Mouse (Mus musculus) kidney, postnatal 36 days (tissue): Measurements from ENCODE around the gene Krt15.

Experiments
- DNase-seq, 2 experiments: peaks; one replicate each; pipeline ENCODE4 v3.0.0; 2021 to 2022; ENCODE audit warnings: mixed read lengths in 2 of 2

Gene Krt15

DNA sequence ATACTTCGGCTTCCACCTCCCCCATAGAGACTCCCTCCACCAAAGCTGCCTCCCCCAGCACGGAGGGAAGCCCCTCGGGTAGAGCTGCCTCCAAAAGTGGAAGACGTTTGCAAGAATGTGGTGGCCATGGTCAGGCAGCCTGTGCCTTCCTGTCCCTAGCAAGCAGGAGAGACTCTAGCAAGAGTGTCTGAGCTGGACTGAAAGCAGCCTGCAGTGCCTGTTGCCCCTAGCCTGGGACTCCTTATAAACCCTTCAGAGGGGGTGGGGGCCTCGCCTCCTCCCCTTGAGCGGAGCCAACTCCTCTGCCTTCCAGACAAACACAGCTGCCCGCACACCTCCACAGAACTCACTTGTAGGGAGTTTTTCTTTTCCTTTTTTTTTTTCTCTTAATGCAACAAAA lies at the start of gene Krt15:
Krt15 (minus strand) TSS at position 198 of the 400 bp plus-strand sequence.
- no peak for DNase-seq

DNA sequence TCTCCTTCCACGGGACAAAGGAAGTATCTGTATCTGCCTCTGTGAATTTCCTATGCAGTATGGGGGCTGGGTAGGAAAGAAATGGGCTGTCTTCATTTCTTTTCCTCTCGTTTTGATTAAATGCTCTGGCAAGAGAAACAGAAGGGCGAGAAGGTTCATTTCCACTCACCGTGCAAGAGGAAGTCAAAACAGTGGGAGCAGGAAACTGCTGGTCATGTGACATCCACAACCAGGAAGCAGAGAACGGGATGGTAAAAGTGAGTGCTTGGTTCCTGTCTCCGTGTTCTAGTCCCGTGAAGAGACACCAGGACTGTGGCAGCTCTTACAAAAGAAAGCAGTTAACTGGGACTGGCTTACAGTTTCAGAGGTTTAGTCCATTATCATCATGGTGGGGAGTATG lies 46.0 kb upstream of the Krt15 start:
- no peak for DNase-seq

DNA sequence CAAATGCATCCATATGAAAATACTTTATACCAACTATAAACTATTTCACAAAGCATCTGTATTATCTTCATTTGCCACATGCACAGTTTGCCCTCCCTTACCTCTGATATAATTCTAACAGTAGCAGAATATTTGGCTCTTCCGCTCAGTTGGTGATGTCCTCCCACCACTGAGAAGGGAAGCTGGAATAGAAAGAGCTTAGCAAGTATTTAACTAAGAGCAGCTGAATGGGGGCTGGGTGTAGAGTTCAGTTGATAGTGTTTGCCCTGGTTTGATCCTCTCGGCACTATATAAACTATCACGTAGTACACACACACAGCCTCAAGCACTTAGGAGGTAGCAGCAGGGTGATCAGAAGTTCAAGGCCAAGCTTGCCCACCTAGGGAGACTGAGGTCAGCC lies 43.5 kb upstream of the Krt15 start:
- DNase-seq, result no peak

DNA sequence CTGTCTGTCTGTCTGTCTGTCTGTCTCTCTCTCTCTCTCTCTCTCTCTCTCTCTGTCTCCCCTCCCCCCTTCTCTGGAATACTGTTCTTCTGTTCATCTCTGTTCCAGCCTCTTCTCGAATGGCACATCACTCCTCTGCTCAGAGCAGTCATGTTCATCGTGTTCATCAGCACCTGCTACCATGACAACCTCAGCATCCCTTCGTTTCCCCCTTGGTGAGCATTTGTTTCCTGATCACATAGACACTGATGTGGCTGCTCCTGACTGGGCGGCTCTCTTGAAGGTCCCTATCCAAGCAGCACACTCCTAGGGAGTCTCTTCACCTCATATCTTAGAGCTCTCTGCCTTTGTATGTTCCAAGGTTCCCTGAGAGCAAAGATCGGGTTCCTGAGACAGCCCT lies 42.6 kb upstream of the Krt15 start:
- no peak for DNase-seq

DNA sequence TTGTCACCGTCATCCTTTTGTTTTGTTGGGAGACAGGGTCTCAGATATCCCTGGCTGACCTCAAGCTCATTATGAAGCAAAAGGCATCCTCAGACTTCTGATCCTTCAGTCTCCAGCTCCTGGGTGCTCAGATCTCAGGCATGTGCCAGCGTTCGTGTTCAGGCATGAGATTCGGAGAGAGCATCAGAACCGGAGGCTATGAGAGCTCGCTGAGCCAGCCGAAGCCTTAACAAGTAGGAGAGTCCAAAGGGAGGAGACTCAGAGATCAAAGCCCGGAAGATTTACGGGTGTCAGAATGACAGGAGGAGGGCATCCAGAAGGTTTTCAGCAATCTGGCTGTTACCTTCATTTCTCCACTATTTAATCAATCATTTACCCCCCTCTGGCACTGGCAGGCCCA lies 41.1 kb upstream of the Krt15 start:
- no peak for DNase-seq

DNA sequence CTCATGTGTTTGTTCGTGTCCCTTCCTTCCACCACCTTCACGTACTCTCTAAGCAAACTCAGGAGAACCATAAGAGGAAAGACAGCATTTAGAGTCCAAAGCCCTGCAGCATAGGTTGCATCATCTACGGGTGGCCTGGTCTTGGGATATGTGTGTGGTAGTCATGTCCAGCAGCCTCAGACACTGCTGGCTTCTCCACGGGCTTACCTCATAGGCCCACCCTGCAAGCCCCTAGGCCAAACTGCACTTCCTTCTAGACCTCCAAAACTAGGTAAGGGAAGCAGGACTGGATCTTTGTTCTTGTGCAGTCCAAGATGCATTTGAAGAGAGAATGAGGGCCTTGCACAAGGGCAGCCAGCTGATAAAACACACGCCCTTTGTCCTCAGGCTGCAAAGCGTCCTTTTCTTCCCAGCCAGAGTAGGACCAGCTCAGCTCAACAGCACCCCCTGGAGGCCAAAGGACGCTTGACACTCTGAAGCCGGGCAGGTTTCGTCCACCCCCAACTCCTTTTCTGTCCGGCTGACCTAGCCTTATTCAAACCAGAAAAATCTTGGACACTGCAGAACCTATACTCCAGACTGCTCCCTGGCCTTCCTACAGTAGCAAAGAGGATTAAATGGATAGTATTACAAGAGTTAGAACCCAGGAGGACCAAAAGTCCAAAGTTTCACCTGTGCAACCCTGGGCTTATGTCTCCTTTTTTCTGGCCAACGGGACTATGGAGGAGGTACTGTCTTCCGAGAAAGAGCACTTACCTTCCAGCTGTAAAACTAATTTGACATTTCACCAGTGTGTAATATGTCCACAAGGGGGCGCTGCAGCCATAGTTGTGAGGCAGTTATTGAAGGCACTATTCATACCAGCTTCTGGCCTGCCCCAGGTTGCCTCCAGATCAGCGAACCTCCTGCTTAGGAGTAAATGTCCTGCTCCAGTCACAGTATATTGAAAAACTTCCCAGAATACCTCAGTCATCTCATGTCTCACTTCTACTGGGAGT lies 33.3 kb upstream of the Krt15 start:
- peak; percentile 55 to 84 for DNase-seq

DNA sequence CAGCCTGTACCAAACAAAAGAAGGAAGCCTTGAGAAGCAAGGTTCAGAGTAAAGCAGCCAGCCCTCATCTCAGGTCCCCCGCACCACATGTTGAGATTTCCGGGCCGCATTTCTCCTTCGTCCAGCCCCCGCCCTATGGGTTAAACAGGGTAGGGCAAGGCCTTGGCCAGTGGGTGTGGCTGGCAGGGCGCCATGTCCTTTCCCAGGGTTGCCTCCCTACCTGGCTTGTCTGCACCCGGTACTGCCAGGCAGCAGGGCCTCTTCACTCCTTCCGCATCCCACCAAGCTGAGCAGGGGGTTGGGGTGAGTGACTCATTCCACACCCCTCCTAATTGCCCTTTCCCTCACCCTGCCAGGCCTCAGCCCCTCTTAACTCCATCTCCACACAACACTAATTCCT lies 32.3 kb upstream of the Krt15 start:
- peak in 1 of 2 experiments; percentile 19 for DNase-seq

DNA sequence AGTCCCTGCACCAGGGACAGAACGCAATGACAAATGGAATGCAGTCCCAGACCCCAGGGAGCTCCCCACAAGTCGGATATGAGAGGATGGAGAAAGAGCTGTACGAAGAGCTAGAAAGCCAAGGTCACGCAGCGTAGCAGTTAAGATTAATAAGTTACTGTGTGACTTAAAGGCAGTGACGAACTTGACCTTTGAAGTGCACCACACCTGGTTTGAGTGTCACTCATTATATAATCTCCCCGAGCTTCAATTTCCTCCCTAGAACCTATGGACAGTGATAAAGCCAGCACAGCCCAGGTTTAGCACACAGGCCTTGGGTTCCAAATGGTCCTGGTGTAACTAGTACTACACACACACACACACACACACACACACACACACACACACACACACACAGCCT lies 28.7 kb upstream of the Krt15 start:
- DNase-seq, result peak; percentile 10 to 44

DNA sequence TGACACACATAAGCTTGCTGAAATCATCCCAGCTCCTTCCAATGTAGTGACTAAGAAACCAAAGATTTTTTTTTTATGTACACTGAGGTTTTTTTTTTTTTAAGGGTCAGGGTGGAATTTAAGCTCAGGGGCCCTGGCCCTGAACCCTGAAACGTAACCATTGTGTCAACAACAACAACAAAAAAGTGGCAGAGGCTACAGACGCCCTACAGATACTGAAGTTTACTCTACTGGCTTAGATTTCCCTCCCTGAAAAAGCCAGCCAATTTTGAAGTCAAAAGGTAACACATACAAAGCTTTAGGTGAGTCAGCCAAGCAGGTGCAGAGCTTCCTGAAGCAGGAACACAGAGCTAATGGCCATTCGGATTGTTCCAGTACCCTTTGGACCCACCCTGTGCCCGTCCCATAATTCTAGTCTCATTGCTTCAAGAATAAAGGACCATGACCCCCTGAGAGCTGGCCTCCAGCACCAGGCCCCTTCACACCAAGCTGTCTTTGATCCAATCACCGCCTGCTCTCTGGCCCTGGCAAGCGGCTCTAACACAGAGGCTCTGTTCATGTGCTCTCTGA lies 22.3 kb upstream of the Krt15 start:
- DNase-seq, result no peak

DNA sequence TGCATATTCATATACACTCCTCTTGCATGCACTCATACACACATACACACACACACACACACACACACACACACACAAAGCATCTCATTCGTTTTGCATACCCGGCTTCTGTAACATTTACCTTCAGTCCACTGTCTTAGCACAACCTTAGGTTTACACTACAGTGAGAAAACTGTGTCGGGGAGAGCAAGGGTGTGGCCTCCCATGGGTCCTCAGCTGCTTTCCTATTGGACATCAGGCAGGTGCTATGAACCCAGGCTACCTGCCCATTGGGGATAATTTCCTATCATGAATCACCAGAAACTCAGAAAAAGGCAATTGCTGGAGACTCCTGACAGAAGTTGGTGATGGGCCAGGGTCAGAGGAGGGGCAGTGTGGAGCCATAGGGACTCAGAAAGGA lies 21.6 kb upstream of the Krt15 start:
- no peak for DNase-seq

DNA sequence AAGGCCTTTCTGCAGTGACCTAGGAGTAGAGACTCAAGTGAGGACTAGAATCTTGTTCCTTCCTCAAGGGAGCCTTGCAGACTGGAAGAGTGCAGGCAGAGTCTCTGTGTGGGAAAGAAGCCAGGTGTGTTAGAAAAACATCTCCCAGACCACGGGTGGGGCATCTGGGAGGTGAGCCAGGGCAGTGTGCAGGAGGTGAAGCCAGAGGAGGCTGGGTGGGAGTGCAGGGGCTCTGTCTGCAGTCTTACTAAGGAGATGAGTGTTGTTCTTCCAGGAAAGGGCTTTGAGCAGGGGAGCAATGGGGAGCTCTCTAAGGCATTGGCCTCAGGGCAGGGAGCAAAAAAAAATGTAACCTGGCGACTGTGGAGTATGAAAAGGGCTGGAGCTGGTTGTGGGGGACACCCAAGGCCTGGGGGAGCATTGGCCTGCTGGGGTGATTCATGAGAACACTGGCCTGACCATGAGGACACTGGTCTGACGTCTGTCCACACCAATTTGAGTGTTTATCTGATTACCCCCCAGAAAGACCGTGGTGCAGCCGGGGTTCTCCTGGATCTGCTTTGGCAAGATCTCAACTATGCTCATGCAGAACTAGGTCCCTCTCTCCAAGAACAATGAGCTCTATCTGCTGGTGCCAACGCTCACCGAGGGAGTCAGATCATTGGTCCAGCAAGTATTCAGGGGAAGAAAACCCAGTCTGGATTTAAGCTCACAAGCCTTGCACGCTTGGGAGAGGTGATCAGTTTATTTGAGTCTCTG lies 19.9 kb upstream of the Krt15 start:
- DNase-seq, result no peak

DNA sequence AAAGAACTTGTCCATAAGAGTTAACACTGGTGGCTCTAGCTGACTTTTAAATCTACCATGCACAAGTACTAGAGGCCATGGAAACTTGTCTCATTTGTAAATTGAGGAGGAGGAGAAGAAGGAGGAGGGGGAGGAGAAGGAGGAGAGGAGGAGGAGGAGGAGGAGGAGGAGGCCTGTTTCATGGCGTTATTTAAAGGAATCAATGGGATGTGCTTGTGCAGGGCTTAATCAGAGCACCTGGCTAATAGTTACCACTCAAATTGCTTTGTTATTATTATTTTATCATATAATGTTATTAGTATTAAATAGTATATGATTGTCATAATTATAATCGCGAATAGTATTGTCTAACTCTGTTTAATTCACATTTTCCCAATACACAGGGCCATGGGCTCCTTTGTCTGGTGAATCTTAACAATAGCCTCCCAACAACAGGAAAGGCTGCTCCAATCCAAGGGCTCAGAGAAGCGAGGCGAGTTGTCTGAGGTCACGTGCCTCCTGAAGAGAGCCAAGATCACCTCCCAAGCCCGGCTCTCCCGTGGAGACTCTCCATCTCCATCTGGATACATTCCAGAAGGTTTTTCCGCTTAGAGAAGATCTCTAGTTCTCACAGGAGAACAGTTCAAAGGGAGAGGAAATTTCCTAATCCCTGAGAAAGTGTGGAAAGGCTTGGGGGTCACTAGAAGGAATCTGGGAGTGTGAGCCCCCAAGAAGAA lies 13.0 kb upstream of the Krt15 start, which contains the start of gene Krt19:
Krt19 (minus strand) TSS at position 51 of the 716 bp plus-strand sequence.
- DNase-seq, result no peak

DNA sequence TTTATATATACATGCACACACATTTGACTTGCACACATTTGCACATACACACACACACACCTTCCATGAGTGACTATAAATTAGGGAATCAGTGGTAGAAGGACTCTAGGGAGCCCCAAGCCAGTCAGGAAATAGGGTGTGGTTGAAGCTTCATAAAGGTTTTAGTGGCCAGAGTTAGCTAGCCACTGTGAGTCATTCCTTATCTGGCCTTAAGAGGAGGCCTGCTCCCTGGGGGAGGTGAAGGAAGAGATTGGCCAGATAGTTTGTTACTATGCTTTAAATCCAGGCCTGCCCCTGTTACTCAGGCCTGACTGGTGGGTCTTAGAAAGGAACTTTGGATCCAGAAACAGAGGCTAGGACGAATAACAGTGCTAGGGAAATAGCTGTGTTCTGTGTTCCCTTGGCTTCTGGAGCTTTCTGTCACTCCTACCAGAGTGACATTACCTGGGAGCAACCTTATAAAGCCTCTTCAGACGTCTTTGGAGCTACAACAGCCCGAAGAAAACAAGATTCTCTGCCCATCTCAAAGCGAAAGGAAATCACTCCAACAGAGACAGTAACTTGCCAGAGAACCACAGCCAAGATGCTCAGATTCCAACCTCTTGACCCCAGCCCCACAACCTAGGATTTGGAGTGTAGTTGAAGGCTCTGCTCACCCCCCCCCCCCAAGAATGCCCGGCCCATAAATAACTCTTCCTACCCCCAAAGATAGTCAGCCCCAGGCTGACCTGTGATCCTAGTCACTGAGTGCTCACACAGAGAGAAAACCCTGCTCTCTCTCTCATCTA lies 12.0 kb upstream of the Krt15 start:
- no peak for DNase-seq

DNA sequence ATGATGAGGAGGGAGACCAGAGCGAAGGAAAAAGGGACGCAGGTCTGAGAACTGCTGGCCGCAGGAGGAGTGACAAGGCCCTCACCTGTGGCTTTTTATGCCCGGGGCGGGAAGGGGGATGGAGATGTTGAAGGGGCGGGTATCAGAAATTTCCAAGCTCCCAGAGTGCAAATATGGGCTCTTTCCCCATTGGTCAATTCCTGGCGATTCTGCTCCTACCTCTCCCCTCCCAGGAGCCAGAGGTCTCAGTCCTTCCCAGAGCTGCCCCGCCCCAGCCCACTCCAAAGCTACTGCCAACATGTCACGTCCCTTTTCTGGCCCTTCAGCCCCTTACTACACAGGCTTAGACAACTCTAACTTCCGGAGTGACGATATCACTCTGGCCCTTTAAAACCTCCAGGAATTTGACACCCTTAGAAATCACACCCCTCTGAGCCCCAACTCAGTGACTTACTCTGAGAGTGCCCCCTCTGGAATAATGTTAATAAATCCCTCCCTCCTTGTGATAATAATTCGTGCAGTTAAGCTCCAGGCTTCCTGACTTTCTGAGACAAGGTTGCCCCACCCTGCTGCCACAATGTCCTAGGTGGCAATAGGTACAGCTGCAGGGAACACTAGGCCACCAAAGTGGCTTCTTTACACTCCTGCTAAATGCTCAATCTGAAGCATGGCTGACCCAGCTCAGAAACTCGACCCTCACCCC lies 10.3 kb upstream of the Krt15 start:
- peak in 1 of 2 experiments; percentile 25 for DNase-seq

DNA sequence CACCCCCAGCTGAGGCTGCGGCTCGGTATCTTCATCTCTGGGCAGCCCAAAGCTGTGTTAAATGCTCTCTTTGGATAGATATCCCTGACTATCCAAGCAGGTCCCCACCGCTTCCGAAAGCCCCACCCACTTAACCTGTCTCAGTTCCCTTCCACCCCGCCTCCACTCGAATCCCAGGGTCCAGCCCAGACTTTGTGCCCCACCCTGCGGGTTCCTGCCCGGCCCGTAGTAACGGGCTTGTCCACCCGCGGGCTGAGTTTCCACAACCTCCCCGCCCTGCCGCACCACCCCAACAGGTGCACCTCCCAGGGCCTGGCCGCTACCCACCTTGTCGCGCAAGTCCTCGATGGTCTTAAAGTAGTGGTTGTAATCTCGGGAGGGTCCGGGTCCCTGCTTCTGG lies 9.4 kb upstream of the Krt15 start:
- peak; percentile 9 to 45 for DNase-seq

DNA sequence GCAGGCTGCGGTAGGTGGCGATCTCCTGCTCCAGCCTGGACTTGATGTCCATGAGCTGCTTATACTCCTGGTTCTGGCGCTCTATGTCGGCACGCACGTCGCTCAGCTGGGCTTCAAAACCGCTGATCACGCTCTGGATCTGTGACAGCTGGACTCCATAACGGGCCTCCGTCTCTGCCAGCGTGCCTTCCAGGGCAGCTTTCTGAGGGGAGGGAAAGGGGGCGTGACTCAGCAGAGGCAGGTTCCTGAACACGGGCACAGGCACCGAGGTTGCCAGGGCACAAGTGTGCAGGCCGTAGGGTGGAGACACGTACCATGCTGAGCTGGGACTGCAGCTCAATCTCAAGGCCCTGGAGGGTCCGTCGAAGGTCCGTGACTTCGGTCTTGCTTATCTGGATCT lies 5.2 kb upstream of the Krt15 start:
- peak; percentile 27 to 34 for DNase-seq

DNA sequence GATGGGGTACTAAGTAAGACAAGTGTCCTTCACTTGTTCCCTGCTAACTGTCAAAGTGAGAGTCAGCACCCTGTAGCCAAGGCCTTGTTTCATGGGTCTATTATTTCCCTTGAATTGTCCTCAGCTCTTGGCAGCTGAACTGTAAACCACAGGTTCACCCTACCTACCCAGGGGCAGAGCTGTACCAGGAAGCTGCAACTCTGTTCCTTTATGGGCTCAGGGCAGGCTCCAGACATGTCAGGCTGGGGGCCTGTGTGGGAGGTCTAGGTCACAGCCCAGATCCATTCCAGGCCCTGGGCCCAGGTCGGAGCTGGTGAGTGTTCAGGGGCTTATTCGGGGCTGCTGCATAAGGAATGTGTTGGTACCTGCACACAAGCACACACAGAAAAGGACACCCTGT lies 3.7 kb upstream of the Krt15 start:
- no peak for DNase-seq

DNA sequence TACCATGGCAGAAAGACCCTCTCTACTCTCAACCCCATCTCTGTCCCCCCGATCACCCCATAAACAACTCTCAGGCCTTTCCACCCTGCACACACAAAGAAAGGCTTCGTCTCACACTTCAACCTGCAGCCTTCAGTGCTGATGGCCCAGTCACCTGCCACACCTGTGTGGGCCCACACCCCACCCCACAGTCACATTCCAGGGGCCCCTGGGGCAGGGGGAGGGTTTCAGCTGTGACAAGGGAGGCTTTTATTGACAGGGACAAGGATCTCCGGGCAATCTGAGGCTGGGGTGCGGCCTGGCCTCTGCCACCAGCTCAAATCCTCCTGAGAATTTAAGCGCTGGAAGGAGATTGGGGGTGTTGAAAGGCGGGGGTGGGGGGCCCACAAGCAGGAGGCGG lies 3.1 kb upstream of the Krt15 start:
- DNase-seq, result no peak

DNA sequence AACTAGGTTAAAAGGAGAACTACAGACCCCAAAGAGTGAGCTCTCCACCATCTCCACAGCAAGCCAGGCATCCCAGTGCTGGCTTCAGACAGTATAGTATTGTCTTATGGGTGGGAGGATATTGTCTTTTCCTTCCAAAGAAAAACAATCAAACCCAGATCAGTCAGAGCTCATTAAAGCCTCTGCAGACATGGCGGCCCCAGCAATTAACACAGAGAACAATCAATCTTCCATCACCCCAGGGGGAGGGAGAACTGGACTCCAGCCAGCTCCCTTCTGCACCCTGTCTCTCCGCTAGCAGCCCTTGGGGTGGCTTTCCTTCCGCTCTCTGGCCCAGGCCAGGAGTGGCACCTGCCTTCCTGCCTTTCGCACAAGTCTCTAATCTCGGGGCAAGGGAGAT lies 2.0 kb upstream of the Krt15 start:
- no peak for DNase-seq

DNA sequence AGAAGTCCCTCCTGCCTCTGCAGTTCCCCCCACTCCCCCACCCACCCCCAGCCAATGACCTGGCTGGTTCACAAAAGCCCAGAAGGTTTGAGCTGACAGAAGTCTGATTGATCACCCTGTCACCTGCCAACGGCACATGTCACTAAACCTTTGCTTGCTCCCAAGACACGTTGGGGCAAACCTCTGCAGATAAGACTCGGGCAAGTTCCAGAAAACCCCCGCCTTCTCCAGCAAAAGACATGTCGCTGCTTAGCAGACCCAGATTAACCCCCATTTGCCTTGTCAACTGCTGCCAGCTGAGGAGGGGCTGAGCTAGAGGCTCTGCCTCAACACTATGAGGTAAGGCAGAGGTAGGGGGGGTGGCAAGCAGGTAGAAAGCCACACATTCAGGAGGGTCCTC lies 831 bp upstream of the Krt15 start:
- no peak for DNase-seq

DNA sequence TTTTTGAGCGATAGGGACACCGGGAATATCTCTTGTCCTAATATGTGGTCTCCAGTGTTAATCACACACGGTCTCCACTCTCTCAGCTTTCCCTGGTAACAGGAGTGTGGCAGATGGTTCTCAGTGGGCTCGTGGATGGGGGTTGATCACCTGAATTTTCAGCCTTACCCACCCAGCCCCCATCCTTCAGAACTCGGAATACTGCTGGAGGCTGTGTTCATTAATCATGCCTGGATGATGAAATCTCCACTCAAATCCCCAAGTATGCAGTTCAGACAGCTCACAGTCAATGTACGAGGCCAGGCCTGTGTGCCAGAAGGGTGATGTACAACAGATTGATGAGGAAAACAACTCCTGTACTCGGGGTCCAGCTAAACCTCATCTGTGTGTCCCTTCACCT lies 10.8 kb downstream of the Krt15 start:
- no peak for DNase-seq
